Mouse (Mus musculus) central nervous system, embryonic 18 days (tissue): ENCODE results near the gene Noto. TPM values are rescaled to one million over a fixed set of nuclear protein-coding genes. Genes with fewer than 3 reads are reported as not detected.

Source experiments
- polyA plus RNA-seq: library from polyadenylated mRNA; depleted of rRNA; stranded (reverse); fragments of >200 nt; gene quantifications from 2 replicates; pipeline ENCODE4 v1.2.3, GENCODE M21; 2012; rRNA removed

Gene Noto
- polyA plus RNA-seq: not detected in 2 replicates

GRCm38 (mm10) chr6:85423836-85424379 is at the start of gene Noto:
TSS of gene Noto (plus strand) at chr6:85423886.

GRCm38 (mm10) chr6:85373951-85374733 is 49.5 kb upstream of the Noto start, which contains the start of gene Rab11fip5:
TSS of gene Rab11fip5 (minus strand) at chr6:85374634.

DNA sequence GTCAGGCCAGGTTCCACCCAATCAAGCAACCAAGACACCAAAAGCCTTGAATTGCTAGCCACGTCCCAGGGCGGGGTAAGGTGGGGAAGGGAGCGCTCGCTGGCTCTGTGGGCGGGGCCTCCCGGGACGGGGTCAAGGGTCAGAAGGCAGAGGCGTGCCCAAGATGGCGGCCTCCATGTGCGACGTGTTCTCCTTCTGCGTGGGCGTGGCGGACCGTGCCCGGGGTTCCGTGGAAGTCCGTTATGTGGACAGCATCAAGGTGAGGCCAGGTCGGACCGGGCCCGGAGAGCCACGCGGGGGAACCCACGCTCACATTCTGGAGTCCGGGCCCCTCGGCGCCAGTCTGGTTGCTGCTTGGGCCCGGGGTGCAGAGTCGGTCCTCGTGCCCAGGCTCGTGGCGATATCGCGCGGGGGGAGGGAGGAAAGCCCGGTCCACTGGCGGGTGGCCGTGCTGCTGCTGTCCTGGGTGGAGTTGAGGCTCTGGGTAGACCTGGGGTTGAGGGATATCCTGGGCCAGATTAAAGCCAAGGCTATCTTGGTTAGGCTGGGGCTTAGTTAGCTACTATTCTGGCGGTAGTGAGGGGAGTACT is 8.3 kb downstream of the Noto start, which contains the start of gene Smyd5:
Gene Smyd5 (plus strand): TSS at position 148 of the 590 bp plus-strand sequence.

GRCm38 (mm10) chr6:85450697-85451663 is 27.3 kb downstream of the Noto start, which contains the start of gene Cct7:
TSS of gene Cct7 (plus strand) at chr6:85451514.

DNA sequence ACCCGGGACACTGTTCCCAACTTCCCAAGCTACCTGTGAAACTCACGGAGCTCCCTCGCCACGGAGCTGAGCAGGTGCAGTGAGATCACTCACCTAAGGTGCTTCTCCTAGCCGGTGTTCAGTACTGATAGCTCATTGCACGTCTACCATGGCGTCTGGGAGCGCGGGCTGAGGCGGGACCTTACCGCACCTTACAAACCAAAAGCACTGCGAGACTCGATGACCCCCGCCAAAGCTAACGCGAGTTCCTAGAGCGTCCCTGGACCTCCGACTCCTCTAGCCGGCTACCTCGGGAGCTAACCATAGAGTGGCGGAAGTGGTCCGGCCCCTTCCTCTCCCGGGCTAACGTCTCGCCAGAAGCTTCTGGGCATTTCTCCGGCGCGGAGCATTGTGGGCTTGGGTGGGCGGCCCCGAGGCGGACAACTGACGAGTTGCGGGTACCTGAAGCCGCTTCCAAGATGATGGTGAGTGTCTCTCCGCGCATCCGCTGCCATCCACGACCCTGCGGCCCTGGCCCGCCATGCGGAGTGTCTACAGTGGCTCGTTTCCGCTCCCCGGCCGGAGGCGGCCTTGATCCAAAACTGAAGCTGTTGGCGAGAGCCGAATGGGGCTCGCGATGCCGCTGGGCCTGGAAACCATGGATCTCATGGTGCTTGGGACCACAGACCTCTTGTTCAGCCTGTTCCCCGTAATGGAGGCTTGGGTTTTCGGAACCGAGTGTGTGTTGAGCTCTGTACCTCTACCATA is 28.2 kb downstream of the Noto start, which contains the start of gene Pradc1:
Gene Pradc1 (minus strand): TSS at position 307 of the 747 bp plus-strand sequence.

Other genes with a start within 250 kb of the Noto start
- gene Emx1, start 236.4 kb upstream of the Noto start, polyA plus RNA-seq: 24.3 and 28.0 TPM in 2 replicates
- gene Sfxn5, start 90.5 kb upstream of the Noto start, polyA plus RNA-seq: 25.5 and 28.1 TPM in 2 replicates
- gene Rab11fip5, start 49.3 kb upstream of the Noto start, polyA plus RNA-seq: 20.9 and 23.5 TPM in 2 replicates
- 89.9 and 92.3 TPM in 2 replicates for gene Smyd5, start 8.1 kb downstream of the Noto start, polyA plus RNA-seq
- gene Cct7, start 27.6 kb downstream of the Noto start, polyA plus RNA-seq: 316 and 327 TPM in 2 replicates
- gene Pradc1, start 28.1 kb downstream of the Noto start, polyA plus RNA-seq: 21.4 and 24.3 TPM in 2 replicates
- 28.0 and 31.3 TPM in 2 replicates for gene Fbxo41, start 79.1 kb downstream of the Noto start, polyA plus RNA-seq
- 1.3 and 1.5 TPM in 2 replicates for gene Egr4, start 89.7 kb downstream of the Noto start, polyA plus RNA-seq
- gene Alms1, start 163.6 kb downstream of the Noto start, polyA plus RNA-seq: 5.1 and 5.3 TPM in 2 replicates